Mouse (Mus musculus): ENCODE data around the gene Mzf1.

The Mzf1 gene

DNA sequence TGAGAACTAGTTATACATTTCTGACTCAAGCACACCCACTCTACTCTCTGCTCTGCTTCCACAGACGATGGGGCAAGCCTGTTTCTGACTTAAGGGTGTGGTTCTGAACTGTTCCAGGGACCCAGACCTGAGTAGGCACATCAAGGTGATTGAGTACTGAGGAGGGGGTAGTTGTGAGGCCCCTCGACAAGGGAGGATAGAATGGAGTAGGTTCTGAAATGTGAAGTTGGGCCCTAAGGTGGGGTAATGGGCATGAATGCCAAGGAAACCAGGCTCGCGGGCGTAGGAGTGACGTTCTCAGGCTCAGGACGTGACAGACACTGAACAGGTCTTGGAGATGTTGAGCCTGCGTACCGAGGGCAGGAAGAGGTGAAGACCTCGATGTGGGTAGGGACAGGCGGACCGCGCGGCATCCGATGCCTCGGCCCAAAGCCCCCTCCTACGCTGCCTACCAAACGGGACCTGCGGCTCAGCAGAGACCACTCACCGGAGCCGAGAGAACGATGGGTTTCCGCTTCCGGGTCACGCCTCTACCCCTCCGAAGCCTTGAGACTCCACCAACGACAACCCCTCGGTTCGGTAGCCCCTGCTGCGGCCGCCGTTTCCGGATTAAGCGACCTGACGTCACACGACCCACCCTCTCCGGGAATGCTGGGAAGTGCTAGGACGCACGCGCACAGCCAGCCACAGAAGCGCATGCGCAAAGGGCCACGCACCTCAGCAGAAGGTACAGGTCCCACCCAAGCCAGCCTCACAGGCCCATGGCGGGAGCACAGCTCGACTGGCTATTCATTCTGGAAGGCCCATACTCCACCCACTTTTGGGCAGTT, 20.2 kb downstream of the Mzf1 start, which contains the start of gene Chmp2a:
TSS of gene Chmp2a (minus strand) at position 660 of the 830 bp plus-strand sequence.
- DNase-seq (ENCODE audit: extremely low spot score), result peak; percentile 98

- no peak for DNase-seq (ENCODE audit: extremely low spot score)
Observed at GRCm38 (mm10) chr7:13033451-13034147, 21.0 kb downstream of the Mzf1 start.

GRCm38 (mm10) chr7:13032541-13032940, 22.0 kb downstream of the Mzf1 start:
- no peak for DNase-seq (ENCODE audit: extremely low spot score)

GRCm38 (mm10) chr7:13031983-13032382, 22.6 kb downstream of the Mzf1 start:
- no peak for DNase-seq (ENCODE audit: extremely low spot score)

DNA sequence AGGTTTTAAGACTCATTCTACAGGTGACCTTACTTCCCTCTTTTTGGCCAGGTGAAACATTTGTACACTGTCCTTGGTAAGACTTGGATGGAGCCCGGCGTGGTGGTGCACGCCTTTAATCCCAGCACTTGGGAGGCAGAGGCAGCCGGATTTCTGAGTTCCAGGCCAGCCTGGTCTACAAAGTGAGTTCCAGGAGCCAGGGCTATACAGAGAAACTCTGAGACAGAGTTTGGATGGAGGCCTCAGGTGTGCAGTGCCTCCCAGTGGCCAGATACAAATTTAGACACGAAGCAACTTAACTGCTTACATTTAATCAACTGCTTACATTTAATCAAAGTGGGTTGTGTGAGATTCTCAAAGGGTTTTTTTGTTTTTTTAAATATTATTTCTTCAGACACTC, 23.5 kb downstream of the Mzf1 start:
- no peak for DNase-seq (ENCODE audit: extremely low spot score)

DNA sequence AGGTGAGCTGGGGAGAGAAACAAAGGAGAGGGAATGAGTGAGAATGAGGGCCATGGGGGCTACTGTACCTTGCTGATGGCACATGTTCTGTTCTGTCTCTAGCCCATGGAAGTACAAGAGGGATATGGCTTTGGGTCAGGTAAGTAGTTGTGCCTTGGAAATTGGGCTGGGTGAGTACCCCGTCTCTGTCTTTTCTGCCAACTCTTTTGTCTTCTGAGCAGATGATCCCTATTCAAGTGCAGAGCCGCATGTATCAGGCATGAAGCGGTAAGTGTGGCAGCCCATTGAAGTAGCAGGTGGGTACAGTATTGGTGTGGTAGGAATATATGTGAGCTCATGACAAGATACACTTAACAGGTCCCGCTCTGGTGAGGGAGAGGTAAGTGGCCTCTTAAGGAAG, 25.6 kb downstream of the Mzf1 start:
- no peak for DNase-seq (ENCODE audit: extremely low spot score)

- no peak for DNase-seq (ENCODE audit: extremely low spot score)
Observed at GRCm38 (mm10) chr7:13025511-13026112, 29.0 kb downstream of the Mzf1 start.

GRCm38 (mm10) chr7:13024805-13025204, 29.8 kb downstream of the Mzf1 start:
- peak; percentile 83 for DNase-seq (ENCODE audit: extremely low spot score)

GRCm38 (mm10) chr7:13023928-13024731, 30.4 kb downstream of the Mzf1 start:
- DNase-seq (ENCODE audit: extremely low spot score), result peak; percentile 98

DNA sequence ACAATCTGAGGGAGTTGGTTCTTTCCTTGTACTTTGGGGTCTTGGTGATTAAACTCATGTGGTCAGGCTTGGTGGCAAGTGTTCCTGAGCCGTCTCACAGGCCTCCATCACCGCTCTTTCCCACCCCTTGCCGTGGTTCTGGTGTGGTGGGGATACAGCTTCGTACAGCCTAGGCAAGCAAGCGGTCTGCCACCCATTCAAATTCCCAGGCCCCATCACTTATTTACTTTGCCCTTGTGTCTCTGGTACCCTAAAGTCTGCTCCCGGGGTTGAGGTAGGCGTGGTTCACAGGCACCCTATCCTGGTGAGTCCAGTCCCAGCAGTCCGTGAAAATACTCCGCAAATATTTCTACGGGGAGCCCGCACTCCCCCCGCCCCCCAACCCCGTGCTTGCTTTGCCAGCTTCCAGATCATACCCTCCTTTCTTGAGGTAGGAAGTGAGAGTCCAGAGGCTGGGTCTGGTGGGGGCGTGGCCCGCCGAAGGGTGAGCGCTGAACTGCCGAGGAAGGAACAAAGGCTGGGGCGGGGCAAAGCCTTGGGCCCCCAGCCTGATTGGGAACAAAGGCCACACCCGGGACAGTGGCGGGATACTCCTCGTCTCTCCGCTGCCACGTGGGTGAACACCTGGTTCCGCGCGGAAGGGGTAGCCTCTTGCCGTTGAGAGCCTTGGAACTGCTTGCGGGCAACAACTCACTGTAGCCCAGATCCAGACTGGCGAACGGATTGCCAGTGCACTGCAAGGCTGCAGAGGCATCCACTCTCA, 31.6 kb downstream of the Mzf1 start:
- DNase-seq (ENCODE audit: extremely low spot score), result peak; percentile 90

- DNase-seq (ENCODE audit: extremely low spot score), result no peak
Observed at GRCm38 (mm10) chr7:13015217-13015616, 39.3 kb downstream of the Mzf1 start.

- DNase-seq (ENCODE audit: extremely low spot score), result no peak
Observed at GRCm38 (mm10) chr7:13014275-13014839, 40.2 kb downstream of the Mzf1 start.

- no peak for DNase-seq (ENCODE audit: extremely low spot score)
Observed at GRCm38 (mm10) chr7:13013671-13014070, 40.9 kb downstream of the Mzf1 start.

DNA sequence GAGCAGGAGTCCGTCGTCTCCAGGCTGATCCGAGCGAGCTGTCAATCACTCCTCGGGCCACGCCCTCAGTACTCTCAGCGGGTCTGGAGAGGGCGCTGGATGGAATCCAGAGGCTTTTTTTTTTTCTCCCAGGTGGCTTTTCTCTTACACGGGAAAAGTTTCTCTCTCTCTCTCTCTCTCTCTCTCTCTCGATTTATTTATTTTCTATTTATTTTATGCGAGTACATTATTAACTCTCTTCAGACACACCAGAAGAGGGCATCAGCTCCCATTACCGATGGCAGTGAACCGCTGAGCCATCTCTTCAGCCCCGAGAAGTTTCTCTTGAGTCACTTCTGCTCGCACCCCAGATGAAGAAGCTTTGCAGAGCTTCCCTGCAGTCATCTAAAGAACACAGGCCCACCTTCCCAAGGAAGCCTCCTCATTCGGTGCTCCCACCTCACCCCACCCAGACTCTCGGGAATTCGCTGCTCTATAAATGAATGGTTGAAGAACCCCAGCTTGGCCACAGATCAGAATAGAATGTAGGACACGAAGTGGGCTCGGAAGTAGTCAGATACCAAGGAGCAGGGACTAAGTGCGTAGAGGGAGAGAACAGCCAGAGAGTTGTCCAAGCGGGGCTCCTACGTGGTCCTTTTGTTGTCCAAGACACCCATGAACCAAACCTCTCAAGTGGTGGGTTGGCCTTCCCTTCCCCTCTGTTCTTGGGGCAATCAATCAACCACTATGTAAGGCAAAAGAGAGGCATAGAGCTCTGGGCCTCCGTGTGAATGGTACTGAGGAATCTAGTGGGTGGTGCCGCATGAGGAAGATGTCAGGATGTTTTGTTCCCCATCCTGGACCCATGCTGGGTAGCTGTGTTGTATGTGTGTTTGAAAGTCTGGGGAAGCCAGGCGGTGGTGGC, 44.3 kb downstream of the Mzf1 start, which contains the start of gene Zbtb45:
TSS of gene Zbtb45 (minus strand) at position 30 of the 904 bp plus-strand sequence.
- DNase-seq (ENCODE audit: extremely low spot score), result peak; percentile 49

DNA sequence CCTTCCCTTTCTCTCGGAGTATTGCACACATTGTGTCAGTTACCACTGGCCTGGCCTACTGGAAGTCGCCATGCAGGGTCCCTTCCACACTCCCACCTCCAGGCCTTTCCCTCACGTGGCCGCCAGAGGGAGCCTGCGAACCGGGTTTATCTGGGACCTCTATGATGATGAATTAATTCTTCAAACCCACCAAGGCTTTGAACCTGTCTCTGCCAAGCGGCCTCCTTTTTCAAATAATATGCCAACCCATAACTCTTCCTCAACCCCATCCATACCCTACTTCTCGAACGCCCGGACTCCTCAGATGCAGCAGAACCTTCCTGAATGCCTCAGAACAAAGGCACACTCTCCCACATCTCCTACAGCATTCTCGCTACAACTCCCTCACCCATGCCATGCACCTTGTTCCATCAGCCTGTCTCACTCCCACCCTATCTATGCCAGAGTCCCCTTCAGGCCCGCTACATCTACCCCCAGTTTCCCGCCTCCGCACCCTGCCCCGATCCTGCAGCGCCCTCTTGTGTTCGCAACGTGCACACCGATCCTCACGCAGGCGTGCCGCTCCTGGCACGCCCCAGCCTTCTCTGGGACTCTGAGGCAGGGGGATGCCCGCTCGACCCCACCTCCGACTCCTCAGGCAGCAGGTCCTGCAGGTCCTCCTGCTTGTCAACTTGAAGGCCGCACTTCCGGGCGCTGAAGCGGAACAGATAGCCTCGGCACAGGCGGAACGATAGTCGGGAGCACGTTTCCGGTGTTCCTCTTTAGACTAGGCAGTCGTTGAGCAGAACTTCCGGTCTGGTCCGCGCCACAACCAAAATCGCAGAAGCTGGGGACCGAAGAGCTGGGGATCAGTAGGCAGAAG, 45.2 kb downstream of the Mzf1 start:
- peak; percentile 97 for DNase-seq (ENCODE audit: extremely low spot score)

DNA sequence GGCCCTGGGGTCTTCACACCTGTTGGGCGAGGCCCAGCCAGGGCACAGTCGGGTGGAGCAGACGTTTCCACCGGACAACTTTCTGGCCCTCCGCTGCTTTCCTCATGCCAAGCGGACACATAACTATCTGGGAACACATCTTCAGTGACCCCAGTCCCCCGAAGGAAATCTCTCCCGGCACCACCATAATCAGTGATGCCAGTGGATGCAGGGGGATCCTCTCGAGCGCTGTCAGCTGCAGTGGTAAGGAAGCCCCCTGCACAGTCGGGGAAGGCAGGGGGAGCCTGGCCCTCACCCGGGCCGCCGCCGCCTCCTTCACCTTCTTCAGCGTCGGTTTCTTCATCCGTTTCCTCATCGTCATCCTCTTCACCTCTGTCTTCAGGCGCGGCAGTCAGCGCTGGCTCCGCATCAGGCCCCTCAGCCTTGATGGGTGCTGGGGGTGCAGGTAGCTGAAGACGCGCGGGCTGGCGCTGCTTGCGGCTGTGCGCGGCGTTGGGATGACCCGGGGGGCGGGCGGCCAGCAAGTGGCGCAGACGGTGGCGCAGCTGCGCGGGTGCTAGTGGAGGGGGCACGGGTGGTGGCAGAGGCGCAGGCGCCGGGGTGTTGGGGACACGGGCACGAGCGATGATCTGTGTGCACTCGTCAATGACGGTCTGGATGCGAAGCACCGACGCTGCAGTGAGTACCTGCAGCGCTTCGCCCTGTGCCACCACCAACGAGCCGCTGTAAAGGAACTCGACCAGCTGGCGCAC, 47.0 kb downstream of the Mzf1 start:
- DNase-seq (ENCODE audit: extremely low spot score), result no peak

DNA sequence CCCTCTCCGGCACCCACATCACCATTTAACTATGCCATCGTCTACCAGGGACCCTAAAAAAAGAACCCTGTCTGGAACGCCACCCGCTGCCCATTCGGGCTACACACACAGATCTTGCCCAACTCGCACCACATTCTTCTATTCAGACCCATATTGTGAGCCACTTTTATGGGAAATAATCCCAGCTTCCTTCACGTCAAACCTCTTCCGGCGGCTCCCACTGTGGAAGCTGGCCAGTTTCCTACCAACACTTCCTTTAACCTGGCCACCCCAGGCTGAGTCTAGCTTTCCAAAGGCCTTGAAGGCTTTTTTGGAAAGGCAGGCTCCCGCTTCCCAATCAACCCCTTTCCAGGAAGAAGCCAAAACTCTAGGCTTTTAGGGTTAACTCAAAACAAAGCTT, 48.0 kb downstream of the Mzf1 start:
- DNase-seq (ENCODE audit: extremely low spot score), result no peak

DNA sequence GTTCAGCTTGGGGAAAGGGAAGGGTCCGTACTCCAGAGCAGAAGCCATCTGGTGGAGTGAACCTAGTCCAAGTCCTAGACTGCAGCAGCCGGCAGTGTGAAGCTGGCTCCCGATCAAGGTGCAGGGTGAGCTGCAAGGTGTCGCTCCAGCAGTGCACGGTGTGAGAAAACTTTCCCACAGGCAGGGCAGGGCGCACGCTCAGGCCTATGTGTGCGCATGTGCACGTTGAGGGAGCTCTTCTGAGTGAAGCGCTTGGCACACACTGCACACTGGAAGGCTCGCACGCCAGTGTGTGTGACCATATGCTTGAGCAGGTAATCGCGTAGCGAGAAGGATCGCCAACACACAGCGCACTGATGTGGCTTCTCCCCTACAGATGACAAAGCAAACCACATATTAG, 48.6 kb downstream of the Mzf1 start:
- DNase-seq (ENCODE audit: extremely low spot score), result no peak
